Mouse (Mus musculus) inflammation-experienced regulatory T-cells, adult 16 weeks (primary cell): Measurements from ENCODE around the gene 2310034C09Rik. TPM values are rescaled to one million over a fixed set of nuclear protein-coding genes. Genes with fewer than 3 reads are reported as not detected.

Experiments used
- polyA plus RNA-seq: library from polyadenylated mRNA; unstranded; fragments of 100-300 nt; shearing (Covaris generic); gene quantifications from one replicate; pipeline ENCODE4 v1.2.1, GENCODE M21; 2017

Gene 2310034C09Rik
- not detected for polyA plus RNA-seq

GRCm38 (mm10) chr16:88758547-88758946 is at the start of gene 2310034C09Rik:
Gene 2310034C09Rik, plus strand, starts transcription at chr16:88758847.

GRCm38 (mm10) chr16:88728812-88729275 is 29.8 kb upstream of the 2310034C09Rik start, which contains the start of gene Krtap13-1:
Gene Krtap13-1, plus strand, starts transcription at chr16:88728862.

GRCm38 (mm10) chr16:88751535-88751934 is 7.1 kb upstream of the 2310034C09Rik start, which contains the start of gene Krtap13:
Gene Krtap13, minus strand, starts transcription at chr16:88751635.

GRCm38 (mm10) chr16:88774106-88774505 is 15.5 kb downstream of the 2310034C09Rik start, which contains the start of gene 2310057N15Rik:
Gene 2310057N15Rik, minus strand, starts transcription at chr16:88774206.

GRCm38 (mm10) chr16:88777596-88777995 is 18.9 kb downstream of the 2310034C09Rik start, which contains the start of gene Gm5965:
Gene Gm5965, plus strand, starts transcription at chr16:88777896.

Other genes with a start within 250 kb of the 2310034C09Rik start
- not detected for gene Cldn8, start 195.7 kb upstream of the 2310034C09Rik start, polyA plus RNA-seq
- not detected for gene Krtap24-1, start 146.6 kb upstream of the 2310034C09Rik start, polyA plus RNA-seq
- gene 2310079G19Rik, start 131.2 kb upstream of the 2310034C09Rik start, polyA plus RNA-seq: not detected
- gene Krtap26-1, start 111.1 kb upstream of the 2310034C09Rik start, polyA plus RNA-seq: not detected
- not detected for gene Krtap27-1, start 87.2 kb upstream of the 2310034C09Rik start, polyA plus RNA-seq
- not detected for gene 2310061N02Rik, start 50.9 kb upstream of the 2310034C09Rik start, polyA plus RNA-seq
- not detected for gene Krtap13-1, start 30.0 kb upstream of the 2310034C09Rik start, polyA plus RNA-seq
- gene Krtap13, start 7.2 kb upstream of the 2310034C09Rik start, polyA plus RNA-seq: not detected
- gene 2310057N15Rik, start 15.4 kb downstream of the 2310034C09Rik start, polyA plus RNA-seq: not detected
- not detected for gene Gm5965, start 19.0 kb downstream of the 2310034C09Rik start, polyA plus RNA-seq
- gene Gm20741, start 53.4 kb downstream of the 2310034C09Rik start, polyA plus RNA-seq: not detected
- not detected for gene Krtap15, start 61.4 kb downstream of the 2310034C09Rik start, polyA plus RNA-seq
- not detected for gene Krtap14, start 67.3 kb downstream of the 2310034C09Rik start, polyA plus RNA-seq
- not detected for gene Krtap19-1, start 110.6 kb downstream of the 2310034C09Rik start, polyA plus RNA-seq
- gene Krtap19-2, start 115.4 kb downstream of the 2310034C09Rik start, polyA plus RNA-seq: not detected
- gene Krtap19-3, start 119.2 kb downstream of the 2310034C09Rik start, polyA plus RNA-seq: not detected
- not detected for gene Krtap19-4, start 126.2 kb downstream of the 2310034C09Rik start, polyA plus RNA-seq
- not detected for gene Krtap19-5, start 137.6 kb downstream of the 2310034C09Rik start, polyA plus RNA-seq
- not detected for gene Krtap19-9b, start 173.4 kb downstream of the 2310034C09Rik start, polyA plus RNA-seq
- gene Krtap16-3, start 204.0 kb downstream of the 2310034C09Rik start, polyA plus RNA-seq: not detected